Mouse (Mus musculus) lung, postnatal 0 days (tissue): ENCODE data around the gene Mgat1. TPM values are rescaled to one million over a fixed set of nuclear protein-coding genes. Genes with fewer than 3 reads are reported as not detected.
A peak's percentile ranks its signal among the peaks of the same experiment; 100 is the strongest.

Experiments
- ATAC-seq: fragments of 200-750 bp; cut with Nextera tagmentation; 2 replicates; pipeline ENCODE4 v1.8.0; 2017; ENCODE audit warnings: moderate library complexity
- DNase-seq: peaks from one replicate; pipeline ENCODE4 v3.0.0-alpha.2; 2016; ENCODE audit warnings: low spot score
- H3K27ac ChIP-seq: fragments of 300-500 bp; sonication (generic); 2 replicates; pipeline ENCODE4 v1.5.1; 2014; ENCODE audit warnings: antibody characterized with exemption, mild to moderate bottlenecking, low read length, mixed read lengths
- H3K27me3 ChIP-seq: fragments of 300-500 bp; sonication (generic); replicated peaks from 2 replicates; pipeline ENCODE4 v1.6.1; 2014; ENCODE audit warnings: low read length, mixed read lengths; ENCODE audit not compliant: insufficient read depth
- H3K36me3 ChIP-seq: fragments of 300-500 bp; sonication (generic); 2 replicates; pipeline ENCODE4 v1.6.1; 2014; ENCODE audit warnings: low read length, mixed read lengths; ENCODE audit not compliant: insufficient read depth
- H3K4me1 ChIP-seq: fragments of 300-500 bp; sonication (generic); 2 replicates; pipeline ENCODE4 v1.6.1; 2014; ENCODE audit warnings: antibody characterized with exemption, low read depth, low read length, mixed read lengths; ENCODE audit not compliant: insufficient read depth
- H3K4me2 ChIP-seq: fragments of 300-500 bp; sonication (generic); replicated peaks from 2 replicates; pipeline ENCODE4 v1.6.1; 2014; ENCODE audit warnings: low read depth, mild to moderate bottlenecking, low read length, moderate library complexity, mixed read lengths
- H3K4me3 ChIP-seq: fragments of 300-500 bp; sonication (generic); 2 replicates; pipeline ENCODE4 v1.5.1; 2014; ENCODE audit warnings: low read depth, low read length
- H3K9ac ChIP-seq: fragments of 300-500 bp; sonication (generic); replicated peaks from 2 replicates; pipeline ENCODE4 v1.6.1; 2014; ENCODE audit warnings: low read depth, mild to moderate bottlenecking
- H3K9me3 ChIP-seq: fragments of 300-500 bp; sonication (generic); 2 replicates; pipeline ENCODE4 v1.6.1; 2016; ENCODE audit warnings: low read length, mixed read lengths
- CTCF ChIP-seq: IDR thresholded peaks from 2 replicates; pipeline ENCODE4 v1.5.1; 2016; ENCODE audit warnings: antibody characterized with exemption, mild to moderate bottlenecking
- EP300 ChIP-seq: IDR thresholded peaks from 2 replicates; pipeline ENCODE4 v1.6.1; 2016; ENCODE audit warnings: antibody characterized with exemption, mild to moderate bottlenecking, control low read depth
- whole genome bisulfite sequencing: fragments of 180-500 bp; shearing (Covaris S2); extraction: QIAGEN DNeasy Blood & Tissue Kit; methylation state at CpG from one replicate; pipeline ENCODE4 v1.1.7; 2014; 5-methylcytosine and 5-hydroxymethylcytosine counted together
- polyA plus RNA-seq: library from polyadenylated mRNA; unstranded; fragments of >200 nt; fragmentation: Nextera tagmentation; extraction: Ambion mirVana; gene quantifications from 2 replicates; pipeline ENCODE4 v1.2.1, GENCODE M21; 2015

Gene Mgat1
- polyA plus RNA-seq, 1 experiment from 2014 or later, result 90.2 TPM

GRCm38 (mm10) chr11:49245176-49245575 is 1.2 kb downstream of the Mgat1 start:
- TF ChIP-seq CTCF, result no peak
- no peak for TF ChIP-seq EP300
- H3K9me3 ChIP-seq, result no peaks in the 10 kb centered on the region
- H3K36me3 ChIP-seq, result no peaks in the 10 kb centered on the region
- H3K27ac ChIP-seq, result peak overlapping the region; percentile 95
- peaks cover 34% of the 10 kb centered on the region for H3K4me1 ChIP-seq
- H3K9ac ChIP-seq, result no peak overlapping the region
- WGBS, result 18% methylated on average over 7 of the region's 7 CpGs
- ATAC-seq, result no peak
- peak overlapping the region; percentile 64 for H3K4me2 ChIP-seq
- no peaks in the 10 kb centered on the region for H3K27me3 ChIP-seq
- DNase-seq, result peak; percentile 69
- no peak overlapping the region for H3K4me3 ChIP-seq

GRCm38 (mm10) chr11:49245634-49246415 is 1.8 kb downstream of the Mgat1 start:
- Histone ChIP-seq H3K4me1 (peaks cover 36% of the 10 kb centered on the region), H3K9ac (no peak overlapping the region), H3K4me3 (no peak overlapping the region), H3K9me3 (no peaks in the 10 kb centered on the region), H3K27me3 (no peaks in the 10 kb centered on the region), H3K36me3 (no peaks in the 10 kb centered on the region), H3K27ac (peak overlapping the region; percentile 95), H3K4me2 (peak overlapping the region; percentile 64; the same call in 1 of the 2 replicates)
- peak; percentile 70 for DNase-seq
- no peak for ATAC-seq
- WGBS, result 18% methylated on average over 12 of the region's 12 CpGs
- TF ChIP-seq CTCF (no peak), EP300 (no peak)

- H3K4me3 ChIP-seq, result no peak overlapping the region
- no peaks in the 10 kb centered on the region for H3K27me3 ChIP-seq
- no peak overlapping the region for H3K4me2 ChIP-seq
- no peak for ATAC-seq
- H3K27ac ChIP-seq, result peak overlapping the region; percentile 95; the same call in 1 of the 2 replicates
- H3K9me3 ChIP-seq, result no peaks in the 10 kb centered on the region
- 86% methylated on average over 4 of the region's 4 CpGs for WGBS
- H3K36me3 ChIP-seq, result no peaks in the 10 kb centered on the region
- DNase-seq, result no peak
- H3K9ac ChIP-seq, result no peak overlapping the region
- H3K4me1 ChIP-seq, result peaks cover 36% of the 10 kb centered on the region
- TF ChIP-seq EP300 (no peak), CTCF (no peak)
Observed at GRCm38 (mm10) chr11:49246523-49246922, 2.5 kb downstream of the Mgat1 start.

- H3K4me3 ChIP-seq, result no peak overlapping the region
- no peaks in the 10 kb centered on the region for H3K9me3 ChIP-seq
- peaks cover 36% of the 10 kb centered on the region for H3K4me1 ChIP-seq
- no peak for TF ChIP-seq CTCF
- no peak for TF ChIP-seq EP300
- no peak overlapping the region for H3K9ac ChIP-seq
- DNase-seq, result no peak
- no peaks in the 10 kb centered on the region for H3K36me3 ChIP-seq
- H3K27me3 ChIP-seq, result no peaks in the 10 kb centered on the region
- 50% methylated on average over 2 of the region's 2 CpGs for WGBS
- no peak for ATAC-seq
- H3K27ac ChIP-seq, result peak overlapping the region; percentile 96
- H3K4me2 ChIP-seq, result no peak overlapping the region
Observed at GRCm38 (mm10) chr11:49247255-49247654, 3.3 kb downstream of the Mgat1 start.

DNA sequence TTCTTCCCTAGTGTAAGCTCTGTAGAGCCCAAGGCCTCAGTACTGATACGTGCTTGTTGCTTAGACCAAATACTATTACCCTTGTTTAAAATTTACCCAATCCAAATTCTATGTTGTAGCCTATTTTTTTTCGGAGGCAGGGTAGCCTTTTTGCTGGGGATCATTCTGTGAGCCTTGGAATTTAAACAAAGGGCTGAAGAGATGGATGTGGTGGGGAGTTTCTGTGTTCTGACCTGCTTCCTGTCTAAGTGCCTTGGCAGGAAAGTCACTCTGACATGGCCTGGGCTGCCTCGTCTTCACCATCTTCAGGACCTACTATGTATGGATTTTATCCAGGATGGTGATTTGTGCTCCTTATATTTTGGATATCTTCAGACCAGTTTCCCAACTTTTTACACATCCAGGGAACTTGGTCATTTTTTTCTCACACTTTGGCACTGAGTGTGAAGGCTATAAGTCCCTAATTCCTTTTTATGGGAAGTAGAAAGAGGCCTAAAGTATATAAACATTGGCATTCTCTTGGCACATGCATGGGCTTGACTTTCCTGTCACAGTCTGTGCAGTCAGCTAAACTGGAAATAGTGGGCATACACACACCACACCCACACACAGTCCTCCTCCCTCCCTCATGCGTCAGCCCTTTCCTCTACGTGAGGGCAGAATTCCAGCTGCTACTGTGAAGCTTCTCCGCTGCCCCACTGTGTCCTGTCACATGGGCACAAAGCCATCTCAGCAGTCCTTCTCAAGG is 4.4 kb downstream of the Mgat1 start:
- ATAC-seq, result peak; percentile 13
- TF ChIP-seq EP300 (peak; percentile 74), CTCF (no peak)
- no peak overlapping the region for H3K4me3 ChIP-seq
- peak overlapping the region; percentile 96 for H3K27ac ChIP-seq
- peak; percentile 88 for DNase-seq
- H3K4me1 ChIP-seq, result peaks cover 41% of the 10 kb centered on the region
- H3K9ac ChIP-seq, result no peak overlapping the region
- H3K36me3 ChIP-seq, result no peaks in the 10 kb centered on the region
- H3K9me3 ChIP-seq, result no peaks in the 10 kb centered on the region
- 29% methylated on average over 6 of the region's 6 CpGs for WGBS
- no peaks in the 10 kb centered on the region for H3K27me3 ChIP-seq
- H3K4me2 ChIP-seq, result peak overlapping the region; percentile 65; the same call in 1 of the 2 replicates

- Histone ChIP-seq H3K9me3 (no peaks in the 10 kb centered on the region), H3K36me3 (no peaks in the 10 kb centered on the region), H3K4me3 (no peak overlapping the region), H3K9ac (no peak overlapping the region), H3K27me3 (no peaks in the 10 kb centered on the region), H3K4me1 (peaks cover 41% of the 10 kb centered on the region), H3K4me2 (peak overlapping the region; percentile 65), H3K27ac (peak overlapping the region; percentile 96)
- ATAC-seq (no peak), DNase-seq (no peak)
- TF ChIP-seq CTCF (peak; percentile 1; the same call in 1 of the 2 replicates), EP300 (no peak)
- 34% methylated on average over 6 of the region's 6 CpGs for WGBS
Observed at GRCm38 (mm10) chr11:49248974-49249700, 5.1 kb downstream of the Mgat1 start.
